Mouse (Mus musculus) right cerebral cortex, postnatal 25 days (tissue): Measurements from ENCODE around the gene Tor4a.

Experiments used
- DNase-seq: peaks from one replicate; pipeline ENCODE4 v3.0.0; 2022

Tor4a gene

DNA sequence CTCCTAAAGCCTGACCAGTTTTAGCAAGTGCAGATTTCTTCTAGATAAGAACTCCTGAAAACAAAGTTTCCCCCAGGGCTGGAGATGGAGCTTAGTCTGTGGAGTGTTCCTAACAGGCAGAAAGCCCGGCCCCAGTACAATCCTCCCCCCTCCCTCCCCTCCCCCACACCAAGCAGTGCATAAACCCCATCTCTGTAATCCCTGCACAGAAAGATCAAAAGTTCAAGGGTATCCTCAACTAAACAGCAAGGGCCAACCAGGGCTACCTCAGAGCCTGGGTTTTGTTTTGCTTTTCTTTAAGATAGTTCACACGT is 28.1 kb downstream of the Tor4a start:
- DNase-seq: no peak

DNA sequence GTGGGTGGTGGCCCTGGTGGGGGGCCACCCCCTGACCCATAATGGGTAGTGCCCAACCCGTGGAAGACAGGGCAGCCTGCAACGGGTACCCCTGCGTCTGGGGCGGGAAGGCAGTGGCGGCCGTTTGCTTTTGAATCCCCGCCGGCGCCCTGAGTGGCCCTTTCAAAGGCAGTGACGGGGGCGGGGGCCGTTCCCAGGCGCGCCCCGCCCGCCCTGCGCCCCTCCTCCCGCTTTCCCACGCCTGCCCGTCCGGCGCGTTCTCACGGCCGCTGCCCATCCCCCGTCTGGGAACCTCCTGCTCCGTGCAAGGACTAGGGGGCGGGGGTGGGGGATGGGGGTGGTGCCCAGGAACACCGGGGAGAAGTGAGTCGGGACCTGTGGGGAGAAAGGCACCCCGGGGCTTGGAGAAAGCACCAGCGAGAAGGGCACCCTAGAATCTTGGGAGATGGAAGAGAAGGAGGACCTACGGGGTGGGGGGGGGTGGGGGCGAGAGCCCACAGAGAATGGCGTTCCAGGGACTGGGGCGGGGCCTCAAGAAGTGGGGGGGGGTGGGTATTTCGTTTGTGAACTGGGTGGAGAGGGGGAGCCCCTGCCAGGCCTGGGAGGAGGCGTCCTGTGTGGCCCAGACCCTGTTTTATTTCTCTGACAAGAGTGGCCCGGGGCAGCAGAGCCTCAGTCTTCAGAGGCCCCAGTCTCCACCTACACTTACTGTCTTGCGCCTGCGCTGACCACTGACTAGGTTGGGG is 28.6 kb downstream of the Tor4a start:
- peak; percentile 40 for DNase-seq

DNA sequence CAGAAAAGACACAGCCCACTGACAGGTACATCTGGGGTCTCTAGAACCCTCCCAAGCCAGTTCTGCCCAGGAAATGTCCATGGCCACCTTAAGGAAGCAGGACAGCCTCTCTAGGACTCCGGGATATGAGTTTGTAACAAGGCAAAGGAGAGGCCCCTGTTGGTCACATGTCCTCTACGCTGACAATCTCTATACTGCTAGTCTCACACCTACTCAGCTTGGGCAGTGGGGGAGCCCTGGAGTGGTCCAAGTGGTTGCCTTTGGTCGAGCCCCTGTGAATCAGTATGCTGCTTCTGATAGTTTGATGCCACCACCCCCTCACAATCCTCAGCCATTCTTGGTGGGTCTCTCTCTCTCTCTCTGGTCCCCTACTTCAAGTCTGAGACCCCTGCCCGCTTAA is 29.2 kb downstream of the Tor4a start:
- DNase-seq: no peak

GRCm38 (mm10) chr2:25157655-25158054 is 39.0 kb downstream of the Tor4a start:
- DNase-seq: no peak

DNA sequence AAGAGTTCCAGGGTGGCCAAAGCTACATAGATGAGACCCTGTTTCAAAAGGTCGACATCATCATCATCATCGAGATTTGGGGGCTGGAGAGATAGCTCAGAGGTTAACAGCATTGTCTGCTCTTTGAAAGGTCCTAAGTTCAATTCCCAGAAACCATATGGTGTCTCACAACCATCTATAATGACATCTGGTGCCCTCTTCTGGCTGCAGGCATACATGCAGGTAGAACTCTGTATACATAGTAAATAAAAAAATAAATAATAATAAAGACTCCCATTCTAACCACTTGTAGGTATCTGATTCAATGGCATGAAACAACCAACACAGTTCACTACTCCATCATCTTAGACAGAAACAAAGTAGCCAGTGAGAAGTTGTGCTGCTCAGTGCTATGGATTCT is 39.7 kb downstream of the Tor4a start:
- no peak for DNase-seq

GRCm38 (mm10) chr2:25156177-25156576 is 40.5 kb downstream of the Tor4a start:
- DNase-seq: no peak

DNA sequence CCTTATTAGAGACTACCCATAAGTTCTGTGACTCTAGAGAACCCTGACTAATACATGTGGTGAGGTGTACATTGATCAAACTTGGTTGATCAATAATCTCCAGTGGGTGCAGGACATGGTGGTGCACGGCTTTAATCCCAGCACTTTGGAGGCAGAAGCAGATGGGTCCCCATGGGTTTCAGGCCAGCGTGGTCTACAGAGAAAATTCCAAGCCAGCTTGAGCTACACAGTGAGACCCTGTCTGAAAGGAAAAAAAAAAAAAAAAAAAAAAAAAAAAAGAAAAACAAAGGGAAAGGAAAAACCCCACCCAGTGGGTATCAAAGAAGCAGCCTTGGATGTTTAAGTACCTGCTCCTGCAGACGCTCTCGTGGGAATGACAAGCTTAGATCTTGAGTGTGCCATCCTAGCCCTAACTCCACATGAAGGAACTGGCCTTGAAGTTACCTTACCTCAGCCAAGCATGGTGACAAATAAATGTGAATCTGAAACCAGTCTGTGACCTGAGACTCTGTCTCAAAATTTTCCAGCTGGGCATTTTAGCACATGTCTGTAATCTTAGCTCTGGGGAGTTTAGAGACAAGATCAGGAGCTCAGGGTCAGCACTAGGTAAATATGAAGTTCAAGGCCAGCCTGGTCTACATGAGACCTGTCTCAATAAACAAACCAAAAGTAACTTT is 45.3 kb downstream of the Tor4a start:
- DNase-seq: no peak

DNA sequence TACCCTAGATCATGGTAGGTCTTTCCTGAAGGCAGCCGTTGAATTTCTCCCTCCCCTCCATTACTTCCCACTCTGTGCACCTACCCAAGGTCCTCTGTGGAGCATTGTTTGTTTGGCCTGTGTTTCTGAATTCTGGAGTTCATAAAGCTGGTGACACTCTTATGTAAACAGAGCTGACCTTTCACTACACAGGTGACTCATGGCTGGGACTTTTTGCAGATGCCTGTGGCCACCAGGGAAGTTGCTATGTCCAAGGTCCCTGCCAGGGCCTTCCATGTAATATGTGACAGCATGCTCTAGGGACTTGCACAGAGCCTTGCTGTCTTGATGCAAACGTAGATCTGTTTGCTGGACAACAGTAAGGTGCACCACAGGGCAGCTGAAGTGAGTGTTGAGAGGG is 47.0 kb downstream of the Tor4a start:
- no peak for DNase-seq

GRCm38 (mm10) chr2:25147892-25148291 is 48.8 kb downstream of the Tor4a start:
- no peak for DNase-seq

GRCm38 (mm10) chr2:25147398-25147797 is 49.3 kb downstream of the Tor4a start:
- no peak for DNase-seq

DNA sequence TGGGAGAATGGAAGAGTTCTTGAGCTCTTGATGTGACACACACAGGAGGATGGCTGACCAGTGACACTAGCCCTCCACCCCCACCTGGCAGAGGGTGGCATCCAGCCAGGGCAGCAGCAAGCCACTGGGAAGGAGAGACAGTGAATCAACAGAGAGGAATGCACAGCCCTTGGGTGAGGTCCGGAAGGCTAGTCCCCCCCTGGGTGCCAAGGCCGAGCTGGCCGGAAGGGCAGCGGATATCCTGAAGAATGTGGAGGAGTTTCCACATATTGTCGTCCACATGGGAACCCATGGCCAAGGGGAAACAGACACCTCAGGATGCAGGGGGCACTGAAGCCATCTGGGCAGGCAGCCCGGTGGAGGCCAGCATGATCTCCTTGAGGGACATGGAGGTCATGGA is 51.3 kb downstream of the Tor4a start:
- DNase-seq: no peak
